Mouse (Mus musculus): ENCODE measurements at regions not wholly inside any gene's neighbourhood (a gene's known extent, or its start where the extent isn't known, plus 50 kb on each side); places are given as distances from the start of the nearest gene placed in this dataset.

DNA sequence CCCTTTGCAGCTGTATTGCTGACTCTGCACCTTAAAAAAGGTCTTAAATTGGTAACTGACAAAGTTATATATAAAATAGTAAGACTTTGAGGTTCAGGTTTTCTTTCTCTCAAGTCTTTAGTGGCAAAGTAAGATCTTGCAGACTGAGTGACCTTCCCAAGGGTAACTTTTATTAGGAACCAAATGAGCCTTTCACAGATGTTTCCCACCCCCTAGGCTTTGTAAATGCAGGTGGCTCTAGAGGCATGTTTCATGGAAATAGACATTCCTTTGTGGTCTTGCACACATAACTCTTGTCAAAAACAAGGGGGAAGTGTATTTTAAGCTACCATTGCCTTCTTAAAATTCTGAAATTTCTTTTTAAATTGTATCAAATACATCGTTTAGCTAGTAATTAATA lies 1125.0 kb downstream of the D3Ertd751e start:
- no peak overlapping the region for H3K27ac ChIP-seq
- 91% methylated on average over 1 of the region's 1 CpGs for WGBS

GRCm38 (mm10) chr3:42878972-42879371 lies 1136.6 kb downstream of the D3Ertd751e start:
- Histone ChIP-seq H3K36me3 (no peaks in the 10 kb centered on the region), H3K9me3 (replicated peaks) (0 out of 2 replicates have a peak, but pooled peaks cover 3% of the 10 kb centered on the region), H3K27ac (no peak overlapping the region), H3K27me3 (no peaks in the 10 kb centered on the region), H3K9ac (no peak overlapping the region), H3K4me2 (no peak overlapping the region), H3K4me3 (replicated peaks) (no peak overlapping the region), H3K4me1 (no peaks in the 10 kb centered on the region)
- ATAC-seq (replicated peaks; ENCODE audit: low FRiP score), result no peak

More for the DNA sequence above, 1125.0 kb downstream of the D3Ertd751e start:
- Histone ChIP-seq H3K4me1 (no peaks in the 10 kb centered on the region), H3K27me3 (no peaks in the 10 kb centered on the region), H3K4me2 (no peak overlapping the region), H3K36me3 (no peaks in the 10 kb centered on the region), H3K4me3 (replicated peaks) (no peak overlapping the region), H3K9me3 (replicated peaks) (no peaks in the 10 kb centered on the region), H3K9ac (no peak overlapping the region)
- ATAC-seq (replicated peaks; ENCODE audit: low FRiP score), result no peak

GRCm38 (mm10) chr3:42884481-42884880 lies 1142.1 kb downstream of the D3Ertd751e start:
- Histone ChIP-seq H3K4me3 (replicated peaks) (no peak overlapping the region), H3K4me2 (no peak overlapping the region), H3K9me3 (replicated peaks) (0 out of 2 replicates have a peak, but pooled peaks cover 3% of the 10 kb centered on the region), H3K9ac (no peak overlapping the region), H3K4me1 (no peaks in the 10 kb centered on the region), H3K27ac (no peak overlapping the region), H3K36me3 (no peaks in the 10 kb centered on the region), H3K27me3 (no peaks in the 10 kb centered on the region)
- ATAC-seq (replicated peaks; ENCODE audit: low FRiP score), result no peak
- WGBS, result 80% methylated on average over 4 of the region's 4 CpGs

DNA sequence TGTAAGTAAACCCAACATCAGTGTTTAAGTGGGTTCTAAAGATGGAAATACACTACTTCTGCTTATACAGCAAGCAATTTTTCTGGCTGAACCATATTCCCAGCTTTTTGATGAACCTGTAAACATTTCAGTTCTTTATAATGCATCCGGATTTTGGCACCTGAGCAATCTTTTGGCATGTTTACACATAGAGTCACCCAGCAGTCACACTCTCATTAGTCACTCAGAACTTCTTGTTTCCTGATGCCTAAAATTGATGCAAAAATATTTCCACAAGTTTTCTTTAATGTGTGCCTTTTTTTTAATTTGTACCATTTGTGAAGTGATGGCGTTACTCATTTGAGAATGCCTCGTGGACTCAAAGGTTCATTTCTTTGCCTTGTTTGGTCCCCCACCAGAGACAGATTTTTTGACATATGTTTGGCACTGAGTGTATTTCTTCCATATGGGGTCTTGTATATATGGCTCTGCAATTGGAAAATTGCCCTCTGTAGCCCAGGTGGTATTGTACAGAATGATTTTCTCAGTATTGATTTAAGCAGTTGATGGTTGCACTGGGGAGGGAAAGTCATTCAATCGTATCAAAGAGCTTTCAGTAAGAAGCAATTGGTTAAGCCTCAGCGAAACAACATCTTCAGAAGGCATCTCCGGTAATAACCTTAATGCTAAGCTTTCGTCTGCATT lies 1149.7 kb downstream of the D3Ertd751e start:
- no peak overlapping the region for H3K27ac ChIP-seq
- no peak overlapping the region for H3K4me2 ChIP-seq
- H3K27me3 ChIP-seq, result no peaks in the 10 kb centered on the region
- WGBS, result 82% methylated on average over 7 of the region's 7 CpGs
- H3K4me1 ChIP-seq, result no peaks in the 10 kb centered on the region
- no peaks in the 10 kb centered on the region for H3K9me3 ChIP-seq (replicated peaks)
- H3K4me3 ChIP-seq (replicated peaks), result no peak overlapping the region
- no peak for ATAC-seq (replicated peaks; ENCODE audit: low FRiP score)
- no peaks in the 10 kb centered on the region for H3K36me3 ChIP-seq
- no peak overlapping the region for H3K9ac ChIP-seq

GRCm38 (mm10) chr3:42895787-42896186 lies 1153.4 kb downstream of the D3Ertd751e start:
- WGBS, result 58% methylated on average over 3 of the region's 3 CpGs
- no peaks in the 10 kb centered on the region for H3K36me3 ChIP-seq
- H3K27ac ChIP-seq, result no peak overlapping the region
- no peaks in the 10 kb centered on the region for H3K4me1 ChIP-seq
- H3K9ac ChIP-seq, result no peak overlapping the region
- H3K27me3 ChIP-seq, result no peaks in the 10 kb centered on the region
- H3K9me3 ChIP-seq (replicated peaks), result no peaks in the 10 kb centered on the region
- H3K4me2 ChIP-seq, result no peak overlapping the region
- H3K4me3 ChIP-seq (replicated peaks), result no peak overlapping the region
- no peak for ATAC-seq (replicated peaks; ENCODE audit: low FRiP score)

DNA sequence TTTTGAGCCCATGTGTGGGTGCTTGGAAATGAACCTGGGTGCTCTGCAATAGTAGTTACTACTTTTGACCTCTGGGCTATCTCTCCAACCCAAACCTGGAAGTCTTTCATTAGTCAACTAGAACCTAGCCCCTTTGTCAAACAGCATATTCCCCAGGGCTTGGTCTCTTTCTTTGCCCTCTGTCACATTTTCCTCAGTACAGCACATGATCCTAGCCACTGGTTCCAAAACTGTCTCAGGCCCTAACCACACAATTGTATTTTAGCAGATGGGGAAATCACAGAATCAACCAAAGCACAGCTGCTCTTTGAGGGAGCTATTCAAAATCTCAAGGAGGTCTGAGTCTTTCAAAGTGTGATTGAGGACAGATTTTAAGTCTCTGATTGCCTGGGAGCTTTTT lies 1155.5 kb downstream of the D3Ertd751e start:
- no peaks in the 10 kb centered on the region for H3K36me3 ChIP-seq

GRCm38 (mm10) chr3:42898934-42899333 lies 1156.5 kb downstream of the D3Ertd751e start:
- Histone ChIP-seq H3K4me2 (no peak overlapping the region), H3K4me1 (no peaks in the 10 kb centered on the region), H3K27ac (no peak overlapping the region), H3K36me3 (no peaks in the 10 kb centered on the region), H3K9me3 (replicated peaks) (no peaks in the 10 kb centered on the region), H3K4me3 (replicated peaks) (no peak overlapping the region), H3K9ac (no peak overlapping the region), H3K27me3 (no peaks in the 10 kb centered on the region)
- 67% methylated on average over 2 of the region's 2 CpGs for WGBS
- peak; percentile 71 for ATAC-seq (replicated peaks; ENCODE audit: low FRiP score)

More for the DNA sequence above, 1155.5 kb downstream of the D3Ertd751e start:
- Histone ChIP-seq H3K4me2 (no peak overlapping the region), H3K4me1 (no peaks in the 10 kb centered on the region), H3K27me3 (no peaks in the 10 kb centered on the region), H3K27ac (no peak overlapping the region), H3K9me3 (replicated peaks) (no peaks in the 10 kb centered on the region), H3K4me3 (replicated peaks) (no peak overlapping the region), H3K9ac (no peak overlapping the region)
- ATAC-seq (replicated peaks; ENCODE audit: low FRiP score), result no peak

- 90% methylated on average over 2 of the region's 2 CpGs for WGBS
Measured at GRCm38 (mm10) chr3:42900984-42901383, 1158.6 kb downstream of the D3Ertd751e start.

GRCm38 (mm10) chr3:42906246-42906645 lies 1163.8 kb downstream of the D3Ertd751e start:
- H3K36me3 ChIP-seq, result no peaks in the 10 kb centered on the region
- no peak overlapping the region for H3K4me3 ChIP-seq (replicated peaks)
- no peaks in the 10 kb centered on the region for H3K4me1 ChIP-seq
- no peak overlapping the region for H3K27ac ChIP-seq
- no peak overlapping the region for H3K9ac ChIP-seq
- ATAC-seq (replicated peaks; ENCODE audit: low FRiP score), result no peak
- 96% methylated on average over 3 of the region's 3 CpGs for WGBS
- H3K4me2 ChIP-seq, result no peak overlapping the region
- H3K27me3 ChIP-seq, result no peaks in the 10 kb centered on the region
- H3K9me3 ChIP-seq (replicated peaks), result no peaks in the 10 kb centered on the region

More at GRCm38 (mm10) chr3:42900984-42901383, 1158.6 kb downstream of the D3Ertd751e start:
- no peak overlapping the region for H3K4me3 ChIP-seq (replicated peaks)
- no peak for ATAC-seq (replicated peaks; ENCODE audit: low FRiP score)
- H3K27me3 ChIP-seq, result no peaks in the 10 kb centered on the region
- no peaks in the 10 kb centered on the region for H3K36me3 ChIP-seq
- H3K4me1 ChIP-seq, result no peaks in the 10 kb centered on the region
- H3K27ac ChIP-seq, result no peak overlapping the region
- no peak overlapping the region for H3K4me2 ChIP-seq
- no peaks in the 10 kb centered on the region for H3K9me3 ChIP-seq (replicated peaks)
- no peak overlapping the region for H3K9ac ChIP-seq

DNA sequence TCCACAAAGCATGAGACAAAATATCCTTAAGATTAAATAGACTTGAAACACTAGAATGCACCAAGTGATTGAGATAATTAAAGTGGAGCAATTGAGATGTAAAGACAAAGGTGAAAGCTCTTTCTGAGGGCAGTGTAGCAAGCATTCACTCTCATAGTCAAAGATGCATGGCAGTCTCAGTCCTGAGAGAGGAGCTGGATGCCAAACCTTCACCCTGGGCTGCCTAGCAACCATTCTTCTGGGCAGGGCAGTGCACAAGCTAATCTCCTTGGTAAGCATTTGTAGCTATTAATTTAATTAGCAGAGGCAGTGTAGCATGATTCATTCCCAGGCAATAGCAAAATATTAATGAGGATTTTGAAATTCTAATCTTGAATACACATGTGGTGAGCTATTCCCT lies 1166.0 kb downstream of the D3Ertd751e start:
- no peak for ATAC-seq (replicated peaks; ENCODE audit: low FRiP score)
- Histone ChIP-seq H3K4me1 (no peaks in the 10 kb centered on the region), H3K9ac (no peak overlapping the region), H3K4me2 (no peak overlapping the region), H3K27me3 (no peaks in the 10 kb centered on the region), H3K4me3 (replicated peaks) (no peak overlapping the region), H3K36me3 (no peaks in the 10 kb centered on the region), H3K27ac (no peak overlapping the region), H3K9me3 (replicated peaks) (no peaks in the 10 kb centered on the region)

GRCm38 (mm10) chr3:42915146-42915545 lies 1172.7 kb downstream of the D3Ertd751e start:
- no peak overlapping the region for H3K9ac ChIP-seq
- 74% methylated on average over 2 of the region's 2 CpGs for WGBS
- no peak overlapping the region for H3K4me3 ChIP-seq (replicated peaks)
- no peaks in the 10 kb centered on the region for H3K4me1 ChIP-seq
- no peak overlapping the region for H3K4me2 ChIP-seq
- no peak overlapping the region for H3K27ac ChIP-seq
- H3K36me3 ChIP-seq, result no peaks in the 10 kb centered on the region
- no peak for ATAC-seq (replicated peaks; ENCODE audit: low FRiP score)
- no peaks in the 10 kb centered on the region for H3K27me3 ChIP-seq
- H3K9me3 ChIP-seq (replicated peaks), result no peaks in the 10 kb centered on the region

GRCm38 (mm10) chr3:42935418-42935817 lies 1193.0 kb downstream of the D3Ertd751e start:
- no peak for ATAC-seq (replicated peaks; ENCODE audit: low FRiP score)
- 80% methylated on average over 1 of the region's 1 CpGs for WGBS
- H3K4me1 ChIP-seq, result no peaks in the 10 kb centered on the region
- H3K9me3 ChIP-seq (replicated peaks), result no peaks in the 10 kb centered on the region
- H3K4me3 ChIP-seq (replicated peaks), result no peak overlapping the region
- no peak overlapping the region for H3K4me2 ChIP-seq
- H3K36me3 ChIP-seq, result no peaks in the 10 kb centered on the region
- no peak overlapping the region for H3K9ac ChIP-seq
- H3K27me3 ChIP-seq, result no peaks in the 10 kb centered on the region
- H3K27ac ChIP-seq, result no peak overlapping the region

DNA sequence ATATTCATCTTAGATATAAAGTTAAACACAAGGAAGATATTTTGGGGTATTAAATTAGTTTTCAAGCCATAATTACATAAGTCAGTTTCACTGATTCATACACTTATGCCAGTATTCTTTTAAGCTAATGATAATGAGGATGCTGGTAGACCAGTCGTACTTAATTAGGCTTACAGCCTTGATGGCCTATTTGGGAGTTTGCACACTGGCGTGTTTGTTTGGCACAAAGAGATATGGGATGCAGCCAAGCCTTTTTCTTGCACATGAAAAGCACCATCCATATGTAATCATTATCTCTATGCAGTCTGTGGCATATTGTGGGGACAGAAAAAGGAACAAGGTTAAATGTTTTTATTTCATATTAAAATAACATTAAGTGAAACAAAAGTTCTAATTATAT lies 1234.7 kb downstream of the D3Ertd751e start:
- WGBS, result 80% methylated on average over 2 of the region's 2 CpGs
- Histone ChIP-seq H3K4me2 (no peak overlapping the region), H3K9me3 (replicated peaks) (no peaks in the 10 kb centered on the region), H3K4me3 (replicated peaks) (no peak overlapping the region), H3K36me3 (no peaks in the 10 kb centered on the region), H3K27ac (no peak overlapping the region), H3K4me1 (no peaks in the 10 kb centered on the region), H3K9ac (no peak overlapping the region), H3K27me3 (no peaks in the 10 kb centered on the region)
- ATAC-seq (replicated peaks; ENCODE audit: low FRiP score), result no peak

Data from kidney, embryonic 15.5 days (tissue).